Mouse (Mus musculus) embryonic fibroblast, embryonic 13.5 days (primary cell): ENCODE measurements at regions not wholly inside any gene's neighbourhood (a gene's known extent, or its start where the extent isn't known, plus 50 kb on each side); places are given as distances from the start of the nearest gene placed in this dataset.

Experiments used
- H3K27ac ChIP-seq: 2 replicates; pipeline ENCODE4 v1.5.1; 2012; ENCODE audit warnings: low read length, control low read depth, inconsistent platforms; ENCODE audit not compliant: insufficient read depth
- H3K4me1 ChIP-seq: 2 replicates; pipeline ENCODE4 v1.6.1; 2011; ENCODE audit warnings: low read length; ENCODE audit not compliant: control insufficient read depth, insufficient read depth
- H3K4me3 ChIP-seq: 2 replicates; pipeline ENCODE4 v1.5.1; 2011; ENCODE audit warnings: mild to moderate bottlenecking, control low read depth, low read length; ENCODE audit not compliant: insufficient read depth
- CTCF ChIP-seq: IDR thresholded peaks from 2 replicates; pipeline ENCODE4 v1.5.1; 2011; ENCODE audit warnings: mild to moderate bottlenecking, control low read depth, low read length, moderate library complexity, borderline replicate concordance; ENCODE audit not compliant: insufficient read depth
- POLR2A ChIP-seq: IDR thresholded peaks from 2 replicates; pipeline ENCODE4 v1.6.1; 2011; ENCODE audit warnings: low read depth, mild to moderate bottlenecking, control low read depth, low read length, moderate library complexity

- H3K4me1 ChIP-seq, result no peaks in the 10 kb centered on the region
- TF ChIP-seq CTCF, result no peak
- no peak for TF ChIP-seq POLR2A
- H3K27ac ChIP-seq, result no peak overlapping the region
- no peak overlapping the region for H3K4me3 ChIP-seq
Measured at GRCm38 (mm10) chr15:31173309-31174115, 50.6 kb upstream of the Dap start.
